Comparison of ENCODE assay signal across 17 mouse cellular contexts in the genomic region with DNA sequence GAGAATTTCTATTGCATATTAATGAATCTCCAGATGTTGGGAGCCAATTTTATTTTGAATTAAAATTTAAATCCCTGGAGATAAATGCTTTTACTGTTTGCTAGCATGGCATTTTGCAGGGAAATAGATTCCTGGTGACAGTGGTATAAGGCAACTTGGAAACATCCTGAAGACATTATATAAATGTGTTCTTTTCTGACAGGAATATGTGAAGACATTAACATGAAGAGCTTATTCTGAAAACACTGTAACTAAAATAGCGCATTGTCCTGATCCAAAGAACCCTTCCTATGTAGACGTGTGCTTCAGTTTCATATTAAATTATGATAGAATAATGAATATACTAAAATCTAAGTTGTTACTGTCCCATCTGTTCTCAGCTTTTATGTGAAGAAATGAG.
"Had no signal": no experiment of that assay in that cellular context is flagged by ENCODE, and none has a peak within 500 bp of the region (broad histone marks: within the 10 kb centered on the region; RNA-seq: fewer than 3 reads in every experiment).

No protein-coding gene starts in this region.

- DNase-seq: left cerebral cortex, postnatal 4 days; liver; liver, embryonic 13.5 days; liver, postnatal 0 days; lung, adult 18-20 months; lung, adult 2 months; lung, embryonic 14.5 days; lung, postnatal 10 days; lung, postnatal 14 days; lung, postnatal 36 days; lung, postnatal 4 days; midbrain, embryonic 14.5 days had no signal

- ATAC-seq: liver, embryonic 12.5 days; liver, postnatal 0 days; lung, postnatal 0 days; midbrain, embryonic 13.5 days; midbrain, embryonic 15.5 days; midbrain, embryonic 16.5 days had no signal
